Mouse (Mus musculus): ENCODE measurements around the gene Rnf157.

The Rnf157 gene

DNA sequence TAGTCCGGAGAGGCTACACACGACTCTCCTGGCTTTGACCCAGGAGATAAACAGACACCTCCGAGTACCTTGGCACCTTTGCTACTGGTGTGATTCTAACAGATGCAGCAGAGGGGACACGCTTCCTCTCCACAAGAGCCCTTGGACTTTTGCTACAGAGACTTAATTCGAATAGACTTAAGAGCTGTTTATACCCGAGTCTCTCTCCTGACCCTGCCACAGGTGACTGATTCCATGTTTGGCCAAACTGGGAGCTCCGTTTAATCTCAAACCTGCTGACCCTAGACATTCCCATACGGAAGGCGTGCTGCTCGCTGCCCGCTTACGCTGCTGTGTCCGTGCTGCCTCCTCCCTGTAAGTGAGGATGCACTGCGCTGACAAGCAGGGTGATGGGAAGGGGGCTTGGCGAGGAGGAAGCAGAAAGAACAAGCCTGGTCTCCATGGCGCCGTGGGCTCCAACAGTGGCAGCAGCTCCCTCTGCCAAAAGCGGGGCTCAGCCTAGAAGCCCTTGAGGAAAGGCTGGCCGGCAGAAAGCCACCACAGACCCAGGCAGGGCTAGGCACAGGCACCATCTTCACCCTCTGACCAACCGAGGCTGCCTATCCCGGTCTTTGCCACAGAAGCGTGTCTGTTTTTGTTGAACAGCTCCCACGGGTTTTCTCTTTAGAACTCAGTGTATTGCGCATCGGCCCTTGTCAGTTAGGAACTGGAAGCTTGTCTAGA lies 70.6 kb downstream of the Rnf157 start:
- in situ Hi-C loops (cut with MseI, MboI), result no loop called here

DNA sequence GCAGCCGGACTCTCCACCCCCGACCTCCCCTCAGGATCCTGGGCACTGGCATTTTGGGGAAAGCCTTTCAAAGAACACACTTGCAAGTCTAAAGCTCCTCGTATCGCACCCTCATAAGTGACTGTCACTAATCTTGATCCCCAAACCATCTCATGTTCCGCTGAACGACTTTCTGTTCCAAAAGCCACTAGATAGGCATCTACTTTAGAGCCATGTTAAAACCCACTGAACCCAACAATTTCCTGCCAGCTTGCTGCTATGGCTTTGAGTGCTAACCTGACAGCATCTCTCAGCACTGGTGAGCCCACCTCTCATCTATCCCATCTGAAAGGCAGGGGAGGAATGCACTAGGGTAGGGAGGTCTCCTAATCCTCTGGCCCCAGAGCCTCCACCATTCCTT lies 75.3 kb downstream of the Rnf157 start:
- in situ Hi-C loops (cut with MseI, MboI), result no loop called here

DNA sequence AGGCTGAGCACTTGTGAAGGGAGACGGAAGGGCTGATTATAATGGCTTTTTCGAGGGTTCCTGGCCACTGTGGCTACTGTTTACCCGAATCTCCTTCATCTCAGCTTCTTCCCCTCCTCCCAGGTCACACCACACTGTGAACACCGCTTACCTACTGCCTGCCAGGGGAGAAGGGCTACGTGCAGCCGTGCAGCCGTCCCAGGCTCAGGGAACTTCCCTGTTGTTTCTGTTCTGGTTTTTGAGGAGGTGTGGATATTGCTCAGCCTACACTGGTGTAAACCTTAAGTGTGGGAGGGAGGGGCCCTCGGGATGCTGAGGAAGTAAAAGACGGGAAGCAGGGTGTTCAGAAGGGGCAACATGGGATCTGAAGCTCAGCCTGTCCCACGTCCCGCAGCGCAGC lies 75.8 kb downstream of the Rnf157 start:
- in situ Hi-C loops (cut with MseI, MboI), result no loop called here

DNA sequence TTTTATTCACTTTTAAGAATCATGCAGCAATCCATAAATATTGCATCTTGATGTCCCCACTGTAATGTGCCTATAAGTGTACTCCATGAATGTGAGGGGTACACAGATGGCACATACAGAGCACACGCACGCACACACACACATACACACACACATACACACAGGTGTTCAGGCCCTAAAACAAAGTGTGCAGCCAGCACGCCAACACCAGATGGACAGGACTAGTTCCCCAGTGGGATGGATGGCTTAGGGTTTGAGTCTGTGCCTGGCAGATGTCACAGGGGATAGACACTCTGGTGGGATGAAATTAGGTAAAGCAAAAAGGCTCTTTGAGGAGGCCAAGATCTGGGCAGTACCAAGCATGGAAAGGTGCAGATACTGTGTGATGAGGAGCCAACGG lies 76.4 kb downstream of the Rnf157 start:
- in situ Hi-C loops (cut with MseI, MboI), result no loop called here

DNA sequence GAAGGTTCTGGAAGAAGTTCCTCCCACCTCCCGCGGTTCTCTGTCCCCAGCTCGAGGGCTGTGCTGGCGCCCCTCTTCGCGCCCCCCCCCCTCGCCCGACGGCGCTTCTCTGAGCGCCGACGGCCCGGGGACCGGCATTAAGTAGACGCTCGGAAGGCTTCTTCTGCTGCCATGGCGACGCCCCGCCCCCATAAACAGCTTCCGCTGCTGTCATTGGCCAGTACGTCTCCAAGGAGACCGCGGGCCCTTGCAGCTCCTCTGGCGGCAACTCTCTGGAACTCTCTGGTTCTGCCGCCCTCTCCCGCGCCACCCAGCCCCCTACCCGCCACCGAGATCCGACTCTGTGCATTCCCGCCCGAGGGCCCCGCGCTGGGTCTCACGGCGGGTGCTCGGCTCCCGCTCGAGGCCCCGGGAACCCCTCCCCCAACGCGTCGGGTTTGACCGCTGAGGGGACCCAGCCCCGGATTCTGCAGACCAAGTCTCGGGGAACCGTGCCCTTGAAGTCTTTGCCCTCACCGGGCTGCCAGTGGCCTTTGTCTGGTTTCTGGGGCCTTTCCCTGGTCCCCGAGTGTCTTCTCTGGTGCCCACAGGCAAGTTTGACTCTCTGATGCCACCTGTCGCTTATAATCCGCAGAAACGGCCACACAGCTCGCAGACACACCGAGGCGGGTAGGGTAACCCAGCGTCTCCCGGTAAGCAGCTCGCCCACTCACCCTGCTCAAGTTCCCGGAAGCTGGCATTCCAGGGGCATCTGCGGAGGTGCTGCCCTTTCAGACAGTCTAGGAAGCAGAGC lies 77.4 kb downstream of the Rnf157 start, which contains the start of gene Foxj1:
Foxj1 (minus strand) TSS at position 156 of the 793 bp plus-strand sequence.
- in situ Hi-C loops (cut with MseI, MboI), result no loop called here

DNA sequence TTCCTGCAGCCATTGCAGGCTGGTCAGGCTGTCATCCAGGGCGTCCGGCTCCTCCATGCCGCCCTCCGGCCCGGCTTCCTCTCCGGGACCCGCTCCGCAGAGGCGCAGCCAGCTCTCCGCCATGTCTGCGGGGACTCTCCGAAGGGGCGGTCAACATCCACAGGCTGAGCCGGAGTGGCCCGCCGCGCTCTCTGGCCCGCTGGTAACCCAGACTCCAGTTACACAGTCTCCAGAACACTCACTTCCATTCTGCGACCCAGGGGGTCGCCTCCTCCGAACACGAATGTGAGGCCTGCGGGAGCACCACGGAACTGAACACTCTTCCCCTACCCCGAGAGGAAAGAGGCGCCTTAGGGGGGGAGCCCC lies 78.4 kb downstream of the Rnf157 start:
- in situ Hi-C loops (cut with MseI, MboI), result no loop called here

DNA sequence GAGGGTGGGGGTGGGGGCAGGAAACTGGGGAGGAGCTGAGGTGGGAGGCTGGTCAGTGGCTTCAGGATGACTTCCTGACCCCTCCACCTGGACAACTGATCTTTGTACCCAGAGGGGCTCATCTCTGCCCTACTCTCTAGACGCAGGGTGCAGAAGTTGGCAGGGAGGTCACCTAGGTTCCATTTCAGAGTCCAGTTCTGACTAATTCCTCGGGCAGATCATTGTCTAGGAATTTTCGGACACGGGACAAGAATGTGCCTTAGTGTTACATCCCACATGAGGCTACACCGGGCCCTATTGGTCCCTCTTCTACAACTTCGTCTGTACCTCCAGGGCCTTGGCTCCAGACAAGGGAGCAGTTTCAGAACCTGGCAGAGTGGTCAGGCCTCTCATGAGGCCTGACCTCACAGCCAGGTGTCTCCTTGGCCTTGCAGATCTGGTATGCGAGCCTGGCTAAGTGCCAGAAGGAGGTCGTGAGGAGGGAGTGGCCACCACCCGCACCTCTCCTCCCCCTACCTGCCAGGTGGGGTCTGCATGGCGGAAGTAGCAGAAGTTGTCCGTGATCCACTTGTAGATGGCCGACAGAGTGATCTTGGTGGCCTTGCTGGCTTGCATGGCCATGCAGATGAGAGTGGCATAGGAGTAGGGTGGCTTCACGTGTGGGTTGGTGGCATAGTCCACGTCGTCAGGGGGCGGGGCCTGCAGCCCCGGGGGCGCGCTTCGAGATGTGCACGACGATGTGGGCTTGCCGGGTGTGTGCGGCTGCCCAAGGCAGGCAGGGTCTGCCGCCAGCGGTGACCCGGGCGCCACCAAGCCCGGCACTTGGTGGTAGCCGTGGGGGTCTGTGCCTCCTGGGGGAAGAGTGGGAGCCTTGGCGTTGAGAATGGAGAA lies 79.1 kb downstream of the Rnf157 start:
- in situ Hi-C loops (cut with MseI, MboI), result no loop called here

DNA sequence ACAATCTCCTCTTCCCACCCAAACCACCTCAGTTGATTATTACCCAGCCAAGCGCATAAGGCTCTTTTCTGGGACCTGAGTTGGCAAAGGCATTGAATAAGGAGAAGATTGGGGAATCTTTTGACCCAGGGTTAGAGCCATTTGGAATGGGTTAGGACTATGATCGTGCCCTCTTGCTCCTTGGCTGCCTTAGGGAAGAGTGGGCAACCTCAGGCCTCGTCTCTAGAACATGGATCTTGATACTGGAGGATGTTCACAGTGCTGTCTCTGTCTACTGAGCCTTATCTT lies 79.9 kb downstream of the Rnf157 start:
- in situ Hi-C loops (cut with MseI, MboI), result no loop called here

DNA sequence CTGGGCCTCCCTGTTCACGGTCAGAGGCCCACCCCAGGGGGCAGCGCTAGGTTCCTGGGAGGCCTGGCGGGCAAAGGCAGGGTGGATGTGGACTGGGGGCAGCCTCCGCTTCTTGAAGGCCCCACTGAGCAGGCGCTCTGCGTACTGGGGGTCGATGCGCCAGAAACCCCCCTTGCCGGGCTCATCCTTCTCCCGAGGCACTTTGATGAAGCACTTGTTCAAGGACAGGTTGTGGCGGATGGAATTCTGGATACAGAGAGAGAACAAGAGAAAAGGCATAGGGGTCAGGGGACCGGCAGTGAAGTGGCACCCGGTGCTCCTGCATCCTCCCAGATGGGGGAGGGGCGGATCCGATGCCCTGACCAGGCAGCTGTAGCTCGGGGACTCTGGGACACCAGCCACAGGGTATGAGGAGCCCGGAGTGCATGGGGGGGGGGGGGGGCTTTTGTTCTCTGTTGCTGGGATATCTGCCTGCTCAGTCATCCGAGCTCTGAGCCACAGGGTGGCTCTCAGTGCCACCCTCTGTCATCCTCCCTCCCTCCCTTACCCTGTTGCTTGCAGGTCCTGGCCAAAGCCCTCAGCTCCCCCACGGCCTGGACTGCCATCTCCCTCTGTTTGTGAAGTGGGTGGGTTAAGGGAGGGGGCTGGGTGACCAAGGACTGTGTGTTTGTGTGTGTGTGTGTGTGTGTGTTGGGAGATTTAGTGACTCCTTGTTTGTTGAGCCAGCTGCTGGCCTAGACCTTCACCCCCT lies 80.4 kb downstream of the Rnf157 start:
- in situ Hi-C loops (cut with MseI, MboI), result no loop called here

DNA sequence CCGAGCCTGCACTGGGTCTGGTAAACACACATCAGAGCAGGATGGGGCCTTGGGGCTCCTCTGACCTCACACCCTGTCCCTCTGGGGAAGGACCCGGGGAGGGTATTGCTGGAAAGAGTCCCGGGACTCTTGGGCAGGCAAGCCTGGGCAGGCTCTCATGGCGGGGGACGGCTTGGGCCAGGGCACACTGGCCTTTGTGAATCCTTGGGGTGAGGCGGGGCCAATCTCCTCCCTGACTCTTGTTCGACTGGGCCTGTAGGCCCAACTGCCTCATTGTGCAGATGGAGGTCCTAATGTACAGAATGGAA lies 82.7 kb downstream of the Rnf157 start:
- in situ Hi-C loops (cut with MseI, MboI), result no loop called here

DNA sequence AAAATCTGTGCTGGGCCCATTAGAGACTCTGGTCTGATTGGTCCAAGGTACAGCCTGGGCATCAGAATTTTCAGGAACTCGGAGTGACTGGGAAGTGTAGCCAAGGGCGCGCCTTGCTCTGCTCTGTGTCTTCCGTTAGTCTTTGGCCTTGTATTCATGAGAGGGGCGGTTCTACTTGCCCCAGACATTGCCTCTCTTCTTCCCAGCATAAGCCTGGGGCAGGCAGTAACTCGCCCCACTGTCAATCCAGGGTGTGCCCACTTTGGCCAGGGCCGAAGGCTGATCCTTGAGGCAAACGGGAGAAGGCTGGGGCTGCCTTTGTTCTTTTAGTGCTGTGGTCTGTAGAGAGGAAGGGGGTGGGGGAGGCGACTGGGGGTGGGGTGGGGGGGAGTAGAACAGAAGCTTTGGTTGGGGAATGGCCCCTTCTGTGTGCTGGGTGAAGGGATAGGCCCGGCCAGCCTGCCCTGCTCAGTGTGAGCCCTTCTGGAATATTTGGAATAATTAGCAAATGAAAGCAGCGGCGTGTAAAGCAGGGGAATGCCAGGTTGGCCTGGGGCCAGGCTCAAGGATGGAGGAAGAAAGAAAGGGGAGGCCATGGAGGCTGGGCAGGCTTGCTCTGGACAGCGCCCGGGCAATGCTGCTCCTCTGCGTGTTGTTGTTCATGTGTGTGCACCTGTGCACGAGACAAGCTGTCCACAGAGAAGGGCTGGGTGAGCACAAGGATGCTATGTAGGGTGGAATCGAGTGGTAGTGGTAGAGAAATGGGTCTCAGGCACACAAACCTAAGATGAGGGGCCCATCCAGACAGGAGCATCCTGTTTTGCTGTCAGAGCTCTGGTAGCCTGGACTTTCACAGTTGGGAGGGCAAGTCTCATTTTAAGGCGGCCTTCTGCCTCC lies 83.3 kb downstream of the Rnf157 start:
- in situ Hi-C loops (cut with MseI, MboI), result loop anchor here in 1 of 2 experiments (10.0 kb wide), 1 partner anchor 115 kb away; no protein-coding TSS in a partner anchor

DNA sequence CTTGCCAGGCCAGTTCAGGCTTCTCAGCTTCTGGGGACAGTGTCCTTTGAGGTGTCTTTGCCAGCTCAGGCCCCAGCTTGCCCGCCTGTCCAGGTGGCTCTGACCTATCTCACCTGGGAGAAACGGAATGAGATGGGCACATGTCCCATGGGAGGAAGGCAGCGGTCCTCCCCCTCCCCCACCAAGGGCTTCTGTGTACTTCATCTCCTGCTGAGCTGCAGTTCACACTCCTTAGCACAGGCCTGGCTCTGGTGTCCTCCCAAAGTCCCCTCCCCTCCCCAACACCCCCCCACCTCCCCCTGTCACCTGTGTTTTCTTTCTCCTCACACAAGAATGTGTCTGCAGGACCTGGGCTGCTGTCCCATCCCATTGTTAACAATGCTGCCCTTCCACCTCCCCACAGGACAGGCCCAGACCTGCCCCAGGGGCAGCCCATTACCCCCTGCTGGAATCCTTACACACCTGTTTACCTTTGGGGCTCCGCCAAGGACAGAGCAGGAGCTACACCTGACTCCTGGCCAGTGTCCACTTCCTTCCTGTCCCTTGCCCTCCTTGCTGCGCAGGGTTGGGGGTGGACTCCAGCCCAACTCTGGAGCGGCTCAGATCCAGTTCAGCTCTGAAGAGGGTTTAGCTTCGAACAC lies 85.7 kb downstream of the Rnf157 start:
- in situ Hi-C loops (cut with MseI, MboI), result loop anchor here in 1 of 2 experiments (10.0 kb wide), 1 partner anchor 118 kb away; no protein-coding TSS in a partner anchor

DNA sequence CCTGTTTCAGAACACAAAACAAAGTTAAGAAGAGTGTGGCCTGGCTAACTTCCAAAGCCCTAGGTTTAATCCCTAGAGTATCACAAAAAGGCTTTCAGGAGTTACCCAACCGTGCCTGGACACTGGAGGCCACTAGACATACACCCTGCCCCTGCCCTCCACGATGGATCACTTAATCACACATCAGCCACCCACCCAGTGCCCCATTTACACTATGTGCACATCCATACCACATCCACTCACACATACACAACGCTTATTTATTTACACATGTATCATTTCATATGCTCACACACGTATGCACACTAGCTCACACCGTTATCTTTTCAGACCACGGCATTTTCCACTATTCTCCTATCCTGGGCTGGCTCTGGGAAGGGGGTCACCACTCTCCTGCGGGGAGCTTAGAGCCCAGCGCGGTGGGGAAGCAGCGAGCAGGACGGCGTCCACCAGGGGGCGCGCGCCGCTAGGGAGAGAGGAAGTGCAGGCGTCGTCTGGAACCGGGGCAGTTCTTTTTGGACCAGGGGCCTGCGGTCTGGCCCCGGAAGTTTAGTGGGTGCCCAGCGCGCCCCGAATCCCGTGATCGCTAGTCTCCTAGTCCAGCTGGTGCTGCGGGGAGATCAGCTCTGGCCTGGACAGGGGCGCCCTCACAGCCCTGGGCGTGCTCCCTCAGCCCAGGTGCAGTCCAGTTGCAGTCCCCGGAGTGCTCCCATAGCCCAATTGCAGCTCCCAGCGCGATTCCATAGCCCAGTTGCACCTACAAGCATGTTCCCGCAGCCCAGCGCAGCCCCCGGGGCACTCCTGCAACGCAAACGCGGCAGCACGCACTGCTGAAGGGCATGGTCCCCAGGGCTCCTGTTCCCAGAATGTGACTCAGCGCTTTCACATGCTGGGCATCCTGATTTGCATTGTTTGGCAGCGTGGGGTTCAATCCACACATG lies 93.8 kb downstream of the Rnf157 start:
- in situ Hi-C loops (cut with MseI, MboI), result loop anchor here in 1 of 2 experiments (5.0 kb wide), 1 partner anchor 53 kb away; no protein-coding TSS in a partner anchor

DNA sequence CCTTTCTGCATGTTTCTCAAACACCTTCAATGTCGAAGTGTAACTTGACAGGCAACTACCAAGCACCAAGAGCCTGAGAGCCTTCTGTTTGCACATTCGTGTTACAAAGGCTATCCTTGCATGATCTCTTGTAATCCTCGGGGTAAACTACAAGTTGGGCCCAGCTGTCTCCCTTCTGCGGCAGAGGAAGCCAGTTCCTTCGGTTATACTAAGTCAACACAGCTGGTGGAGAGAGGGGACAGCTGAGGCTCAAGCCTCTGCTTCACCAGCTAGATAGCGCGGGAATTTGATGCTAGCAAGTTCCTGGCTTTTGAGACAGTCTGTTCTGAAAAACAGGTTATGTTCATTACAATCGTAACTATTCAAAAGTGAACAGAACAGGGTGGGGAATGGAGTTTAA lies 100.5 kb downstream of the Rnf157 start:
- in situ Hi-C loops (cut with MseI, MboI), result loop anchor here in 1 of 2 experiments (5.0 kb wide), 1 partner anchor 140 kb away; no protein-coding TSS in a partner anchor

DNA sequence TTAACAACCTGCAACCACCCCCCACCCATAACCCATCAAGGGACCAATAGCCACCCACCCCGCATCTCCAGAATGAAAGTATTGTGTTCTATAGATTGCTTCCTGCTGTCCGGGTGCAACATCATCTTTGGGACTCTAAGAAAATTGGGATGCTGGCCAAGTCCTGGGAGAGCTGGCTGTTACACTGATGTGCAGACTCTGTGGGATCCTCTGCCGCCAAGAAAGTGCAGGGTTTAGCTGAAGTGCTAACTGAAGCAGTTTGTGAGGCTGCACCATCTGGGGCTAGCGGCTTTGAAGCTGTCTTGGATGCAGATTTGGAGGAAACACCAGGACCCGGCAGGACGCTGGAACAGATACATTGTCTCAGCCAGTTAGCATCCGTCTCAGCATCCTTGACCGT lies 101.7 kb downstream of the Rnf157 start:
- in situ Hi-C loops (cut with MseI, MboI), result loop anchor here in 1 of 2 experiments (5.0 kb wide), 1 partner anchor 141 kb away; no protein-coding TSS in a partner anchor

DNA sequence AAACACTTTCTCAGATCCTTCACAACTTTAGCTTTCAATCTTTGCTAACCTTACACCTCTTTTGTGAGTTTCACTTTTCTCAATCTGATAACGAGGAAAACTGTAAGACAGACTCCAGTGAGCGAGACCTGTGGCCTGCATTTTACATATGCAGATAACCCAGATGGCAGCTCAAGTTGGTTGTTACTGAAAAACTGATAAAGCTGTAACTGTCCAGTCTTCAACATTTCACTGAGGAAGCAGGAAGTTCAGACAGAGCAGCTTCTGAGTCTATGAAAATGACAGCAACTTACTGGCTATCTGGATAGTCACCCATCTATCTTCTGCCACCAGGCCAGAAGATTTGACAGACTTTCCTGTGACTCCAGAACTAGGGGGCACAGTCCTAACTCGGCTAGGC lies 103.2 kb downstream of the Rnf157 start:
- in situ Hi-C loops (cut with MseI, MboI), result no loop called here

DNA sequence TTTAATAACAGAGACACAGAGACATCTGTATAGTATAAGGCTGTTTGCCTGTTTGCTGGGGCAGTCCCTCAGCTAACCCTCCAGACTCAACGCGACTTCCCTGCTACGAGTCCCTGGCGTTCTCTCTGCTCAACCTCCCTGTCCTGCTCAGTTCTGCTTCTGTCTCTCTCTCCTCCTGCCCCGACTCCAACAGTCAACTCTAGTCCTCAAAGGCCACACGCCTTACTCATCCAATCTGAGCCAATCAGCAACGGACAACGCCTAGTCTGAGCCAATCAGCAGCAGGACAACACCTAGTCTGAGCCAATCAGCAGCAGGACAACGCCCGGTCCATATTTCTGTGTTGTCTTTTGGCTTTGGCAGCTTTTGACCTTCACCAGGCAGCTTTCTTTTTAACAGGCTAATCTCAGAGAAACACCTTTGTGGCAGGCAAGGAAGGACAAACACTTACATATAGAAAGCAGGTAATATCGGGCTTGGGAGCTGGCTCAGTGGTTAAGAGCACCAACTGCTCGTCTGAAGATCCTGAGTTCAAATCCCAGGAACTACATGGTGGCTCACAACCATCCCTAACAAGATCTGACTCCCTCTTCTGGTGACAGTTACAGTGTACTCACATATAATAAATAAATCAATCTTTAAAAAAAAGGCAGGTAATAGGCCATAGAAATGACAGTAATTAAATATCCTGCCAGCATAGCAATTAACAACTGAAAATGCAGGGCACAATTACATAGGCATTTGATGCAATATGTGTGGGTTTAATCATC lies 104.9 kb downstream of the Rnf157 start:
- in situ Hi-C loops (cut with MseI, MboI), result no loop called here
